Mouse (Mus musculus): ENCODE results near the gene Mov10. TPM values are rescaled to one million over a fixed set of nuclear protein-coding genes. Genes with fewer than 3 reads are reported as not detected.

Gene Mov10
- polyA plus RNA-seq, 1 experiment from 2014 or later, result 38.4 TPM

DNA sequence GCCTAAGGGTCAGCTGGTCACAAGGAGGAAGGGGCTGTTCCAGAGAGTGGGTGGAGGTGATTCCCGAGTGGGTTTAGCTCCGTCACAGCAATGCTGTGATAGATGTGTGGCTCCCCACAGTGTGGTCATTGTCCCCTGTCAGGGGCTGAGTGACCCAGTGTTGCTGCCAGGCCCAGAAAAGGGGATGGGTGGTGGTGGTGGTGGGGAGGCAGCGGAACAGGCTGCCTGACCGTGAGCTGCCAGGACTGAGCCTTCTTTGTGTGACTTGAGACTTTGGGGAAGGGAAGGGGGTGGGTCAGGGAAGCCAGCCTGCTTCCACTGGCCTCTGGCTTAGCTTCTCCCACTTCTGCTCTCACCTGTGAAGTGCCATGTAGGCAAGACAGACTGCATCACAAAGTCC lies 27.3 kb downstream of the Mov10 start:
- H3K4me1 ChIP-seq (replicated peaks; ENCODE audit: insufficient read depth, low read length), result peaks cover 48% of the 10 kb centered on the region
- peak overlapping the region; percentile 85 for H3K27ac ChIP-seq
- WGBS, result 17% methylated on average over 4 of the region's 4 CpGs
- DNase-seq (ENCODE audit: low spot score) (no peak), ATAC-seq (replicated peaks; ENCODE audit: low FRiP score, low read depth) (no peak)
- H3K4me2 ChIP-seq (ENCODE audit: low read length), result peak overlapping the region; percentile 71
- peaks cover 12% of the 10 kb centered on the region; the same call in 1 of the 2 replicates for H3K36me3 ChIP-seq (ENCODE audit: insufficient read depth, low read length)
- peak overlapping the region; percentile 67 for H3K4me3 ChIP-seq (replicated peaks; ENCODE audit: low read depth, low read length)
- H3K27me3 ChIP-seq (ENCODE audit: insufficient read depth, low read length), result no peaks in the 10 kb centered on the region
- no peaks in the 10 kb centered on the region for H3K9me3 ChIP-seq (replicated peaks; ENCODE audit: low read length)
- TF ChIP-seq CTCF (IDR thresholded peaks at IDR 0.05; ENCODE audit: low read depth), result no peak
- peak overlapping the region; percentile 19; the same call in 1 of the 2 replicates for H3K9ac ChIP-seq (ENCODE audit: low read depth, low read length)

DNA sequence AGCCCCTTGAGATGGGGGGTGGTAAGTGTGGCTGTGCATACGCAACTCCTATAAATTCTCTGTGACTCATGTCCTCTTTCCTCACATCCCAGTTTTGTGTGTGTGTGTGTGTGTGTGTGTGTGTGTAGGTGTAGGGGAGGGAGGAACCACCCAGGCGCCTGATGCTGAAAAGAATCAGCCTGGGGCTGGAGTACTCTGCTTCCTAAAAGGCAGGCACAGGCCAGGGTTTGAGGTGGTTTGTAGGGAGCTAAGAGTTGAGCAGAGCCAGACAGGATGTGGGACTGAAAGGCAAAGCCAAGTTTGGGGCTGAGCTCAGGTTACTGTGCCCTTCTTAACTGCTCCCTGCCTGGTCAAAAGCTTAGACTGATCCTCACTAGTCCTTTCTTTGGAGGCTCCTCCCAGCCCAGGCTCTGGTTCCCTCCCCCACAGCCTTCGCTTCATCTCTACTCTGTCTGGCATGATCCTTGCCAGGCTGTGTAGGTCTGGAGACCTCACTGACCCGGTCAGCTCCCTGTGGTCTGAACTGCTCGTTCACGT lies 27.9 kb downstream of the Mov10 start:
- no peaks in the 10 kb centered on the region for H3K27me3 ChIP-seq (ENCODE audit: insufficient read depth, low read length)
- 10% methylated on average over 6 of the region's 6 CpGs for WGBS
- no peaks in the 10 kb centered on the region for H3K9me3 ChIP-seq (replicated peaks; ENCODE audit: low read length)
- peak overlapping the region; percentile 67 for H3K4me3 ChIP-seq (replicated peaks; ENCODE audit: low read depth, low read length)
- peaks cover 43% of the 10 kb centered on the region for H3K4me1 ChIP-seq (replicated peaks; ENCODE audit: insufficient read depth, low read length)
- H3K9ac ChIP-seq (ENCODE audit: low read depth, low read length), result peak overlapping the region; percentile 80; the same call in 1 of the 2 replicates
- peak; percentile 15 for ATAC-seq (replicated peaks; ENCODE audit: low FRiP score, low read depth)
- H3K36me3 ChIP-seq (ENCODE audit: insufficient read depth, low read length), result peaks cover 11% of the 10 kb centered on the region; the same call in 1 of the 2 replicates
- H3K27ac ChIP-seq, result peak overlapping the region; percentile 85
- TF ChIP-seq CTCF (IDR thresholded peaks at IDR 0.05; ENCODE audit: low read depth), result no peak
- DNase-seq (ENCODE audit: low spot score), result peak; percentile 82
- peak overlapping the region; percentile 71 for H3K4me2 ChIP-seq (ENCODE audit: low read length)

DNA sequence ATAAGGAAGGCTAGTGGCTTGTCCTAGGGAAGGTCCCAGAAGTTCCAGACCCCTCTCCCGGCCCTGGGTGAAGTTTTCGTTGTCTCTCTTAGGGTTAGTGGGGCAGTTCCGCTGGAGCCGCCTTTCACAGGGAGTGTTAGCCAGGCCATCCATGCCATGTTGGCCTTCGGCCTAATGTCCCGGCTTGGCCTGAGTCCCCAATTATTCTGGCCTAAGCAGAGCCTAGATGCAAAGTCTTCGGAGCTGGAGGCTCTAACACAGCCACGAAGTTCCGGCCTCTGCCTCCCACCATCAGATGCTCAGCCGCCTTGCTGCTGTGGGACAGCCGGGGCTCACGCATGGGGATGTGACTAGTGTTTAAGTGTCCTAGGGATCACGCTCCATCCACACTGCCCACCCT lies 28.5 kb downstream of the Mov10 start:
- TF ChIP-seq CTCF (IDR thresholded peaks at IDR 0.05; ENCODE audit: low read depth), result no peak
- DNase-seq (ENCODE audit: low spot score), result peak; percentile 32

DNA sequence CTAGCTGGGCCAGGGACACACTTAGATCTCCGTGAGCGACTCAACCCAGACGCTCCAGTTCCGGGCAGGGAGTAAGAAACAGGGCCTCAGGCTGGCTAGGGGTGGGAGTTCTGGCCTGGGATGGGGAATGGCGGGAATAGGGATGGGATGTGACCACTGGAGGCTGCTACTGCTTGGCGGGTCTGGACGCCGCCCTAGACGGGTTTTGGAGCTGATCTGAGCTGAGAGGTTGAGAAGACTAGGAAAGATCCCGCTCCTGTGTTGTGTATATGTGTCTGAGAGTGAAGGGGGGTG lies 29.1 kb downstream of the Mov10 start:
- no peak for DNase-seq (ENCODE audit: low spot score)

More for the DNA sequence above, 28.5 kb downstream of the Mov10 start:
- peaks cover 8% of the 10 kb centered on the region; the same call in 1 of the 2 replicates for H3K36me3 ChIP-seq (ENCODE audit: insufficient read depth, low read length)
- H3K27ac ChIP-seq, result peak overlapping the region; percentile 85
- H3K4me1 ChIP-seq (replicated peaks; ENCODE audit: insufficient read depth, low read length), result peaks cover 36% of the 10 kb centered on the region
- no peaks in the 10 kb centered on the region for H3K9me3 ChIP-seq (replicated peaks; ENCODE audit: low read length)
- peak overlapping the region; percentile 67 for H3K4me3 ChIP-seq (replicated peaks; ENCODE audit: low read depth, low read length)
- no peaks in the 10 kb centered on the region for H3K27me3 ChIP-seq (ENCODE audit: insufficient read depth, low read length)
- ATAC-seq (replicated peaks; ENCODE audit: low FRiP score, low read depth), result no peak
- 9% methylated on average over 13 of the region's 13 CpGs for WGBS
- peak overlapping the region; percentile 71 for H3K4me2 ChIP-seq (ENCODE audit: low read length)
- H3K9ac ChIP-seq (ENCODE audit: low read depth, low read length), result peak overlapping the region; percentile 80

DNA sequence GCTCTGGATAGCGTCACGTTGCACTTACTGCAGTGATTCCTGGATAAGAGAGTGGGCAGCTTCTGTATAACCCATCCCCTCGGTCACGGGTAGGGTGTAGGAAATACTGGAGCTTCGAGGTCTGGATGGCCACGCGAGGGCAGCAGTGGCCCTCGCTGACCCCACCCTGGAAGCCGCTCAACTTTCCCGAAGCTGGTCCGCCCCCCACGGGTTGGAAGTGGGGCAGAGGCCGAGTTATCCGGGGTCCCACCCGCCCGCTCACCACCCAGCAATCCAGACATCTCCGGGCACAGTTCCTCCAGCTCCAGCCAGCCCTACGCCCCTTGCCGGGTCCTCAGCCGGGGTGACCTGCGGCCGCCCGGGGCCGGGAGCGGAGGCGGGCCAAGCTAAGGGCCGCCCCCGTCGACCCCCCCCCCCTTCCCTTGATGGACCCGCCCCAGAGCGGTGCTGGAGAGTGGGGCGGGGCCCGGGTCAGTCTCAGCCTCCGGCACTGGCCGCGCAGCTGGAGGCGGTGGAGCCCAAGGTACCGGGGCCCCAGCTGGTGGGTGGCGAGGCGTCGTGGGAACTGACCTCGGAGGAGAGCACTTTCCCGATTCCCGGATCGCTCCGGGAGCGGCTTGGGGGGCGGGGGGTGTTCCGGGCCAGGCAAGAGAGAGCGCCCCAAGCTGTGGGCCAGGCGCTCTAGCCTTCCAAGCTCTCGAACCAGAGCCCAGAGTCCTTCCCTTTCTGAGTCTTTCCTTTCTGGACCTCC lies 29.6 kb downstream of the Mov10 start:
- Histone ChIP-seq H3K4me2 (ENCODE audit: low read length) (peak overlapping the region; percentile 71), H3K9ac (ENCODE audit: low read depth, low read length) (peak overlapping the region; percentile 80), H3K4me3 (replicated peaks; ENCODE audit: low read depth, low read length) (peak overlapping the region; percentile 67), H3K27ac (peak overlapping the region; percentile 85), H3K9me3 (replicated peaks; ENCODE audit: low read length) (no peaks in the 10 kb centered on the region), H3K36me3 (ENCODE audit: insufficient read depth, low read length) (peaks cover 8% of the 10 kb centered on the region; the same call in 1 of the 2 replicates), H3K4me1 (replicated peaks; ENCODE audit: insufficient read depth, low read length) (peaks cover 30% of the 10 kb centered on the region), H3K27me3 (ENCODE audit: insufficient read depth, low read length) (no peaks in the 10 kb centered on the region)
- under 1% methylated on average over 47 of the region's 52 CpGs for WGBS
- peak; percentile 90 for ATAC-seq (replicated peaks; ENCODE audit: low FRiP score, low read depth)
- DNase-seq (ENCODE audit: low spot score), result peak; percentile 93
- peak; percentile 82 for TF ChIP-seq CTCF (IDR thresholded peaks at IDR 0.05; ENCODE audit: low read depth)

More for the DNA sequence above, 29.1 kb downstream of the Mov10 start:
- peak; percentile 1 for ATAC-seq (replicated peaks; ENCODE audit: low FRiP score, low read depth)
- Histone ChIP-seq H3K36me3 (ENCODE audit: insufficient read depth, low read length) (peaks cover 8% of the 10 kb centered on the region; the same call in 1 of the 2 replicates), H3K27ac (peak overlapping the region; percentile 85), H3K4me1 (replicated peaks; ENCODE audit: insufficient read depth, low read length) (peaks cover 35% of the 10 kb centered on the region), H3K9me3 (replicated peaks; ENCODE audit: low read length) (no peaks in the 10 kb centered on the region), H3K4me2 (ENCODE audit: low read length) (peak overlapping the region; percentile 71), H3K9ac (ENCODE audit: low read depth, low read length) (peak overlapping the region; percentile 80), H3K4me3 (replicated peaks; ENCODE audit: low read depth, low read length) (peak overlapping the region; percentile 67), H3K27me3 (ENCODE audit: insufficient read depth, low read length) (no peaks in the 10 kb centered on the region)
- TF ChIP-seq CTCF (IDR thresholded peaks at IDR 0.05; ENCODE audit: low read depth), result no peak
- WGBS, result 1% methylated on average over 10 of the region's 10 CpGs

DNA sequence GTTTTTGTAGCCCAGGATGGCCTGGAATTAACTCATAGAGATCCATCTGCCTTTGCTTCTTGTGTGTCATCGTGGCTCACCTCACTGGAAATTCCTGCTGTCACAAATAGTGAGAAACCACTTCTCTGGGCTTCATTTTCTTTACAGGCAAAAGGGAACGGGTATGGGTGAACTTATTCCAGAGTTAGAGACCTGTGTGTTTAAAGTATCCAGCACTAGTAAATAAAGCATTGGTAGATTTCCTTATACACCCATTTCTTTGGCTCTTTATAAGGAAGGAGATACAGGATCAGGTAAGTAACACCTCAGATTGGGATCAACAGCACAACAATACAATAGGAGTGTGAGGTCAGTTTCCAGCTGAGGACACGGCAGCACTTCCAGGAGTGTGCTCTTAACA lies 30.3 kb downstream of the Mov10 start, which contains the start of gene Rhoc:
Gene Rhoc (plus strand): TSS at position 301 of the 400 bp plus-strand sequence.
- H3K9ac ChIP-seq (ENCODE audit: low read depth, low read length), result peak within 1 kb of the TSS; percentile 80
- H3K4me3 ChIP-seq (replicated peaks; ENCODE audit: low read depth, low read length), result peak within 1 kb of the TSS; percentile 67
- peak; percentile 3; the same call in 1 of the 2 replicates for ATAC-seq (replicated peaks; ENCODE audit: low FRiP score, low read depth)
- peaks cover 26% of the 10 kb centered on the region for H3K4me1 ChIP-seq (replicated peaks; ENCODE audit: insufficient read depth, low read length)
- TF ChIP-seq CTCF (IDR thresholded peaks at IDR 0.05; ENCODE audit: low read depth), result no peak
- peak within 1 kb of the TSS; percentile 71 for H3K4me2 ChIP-seq (ENCODE audit: low read length)
- H3K27me3 ChIP-seq (ENCODE audit: insufficient read depth, low read length), result no peaks in the 10 kb centered on the region
- no peaks in the 10 kb centered on the region for H3K9me3 ChIP-seq (replicated peaks; ENCODE audit: low read length)
- DNase-seq (ENCODE audit: low spot score), result no peak
- peak within 1 kb of the TSS; percentile 85 for H3K27ac ChIP-seq
- 37% methylated on average over 3 of the region's 3 CpGs for WGBS
- H3K36me3 ChIP-seq (ENCODE audit: insufficient read depth, low read length), result peaks cover 8% of the 10 kb centered on the region; the same call in 1 of the 2 replicates

Data from kidney, postnatal 0 days (tissue).